Mouse (Mus musculus): ENCODE measurements around the gene Gm43518. TPM values are rescaled to one million over a fixed set of nuclear protein-coding genes. Genes with fewer than 3 reads are reported as not detected.

The Gm43518 gene
- total RNA-seq (2021) = 1 to 10 TPM in 1 of 2 experiments, under 1 TPM in 1; 0.76 to 1.7 TPM

DNA sequence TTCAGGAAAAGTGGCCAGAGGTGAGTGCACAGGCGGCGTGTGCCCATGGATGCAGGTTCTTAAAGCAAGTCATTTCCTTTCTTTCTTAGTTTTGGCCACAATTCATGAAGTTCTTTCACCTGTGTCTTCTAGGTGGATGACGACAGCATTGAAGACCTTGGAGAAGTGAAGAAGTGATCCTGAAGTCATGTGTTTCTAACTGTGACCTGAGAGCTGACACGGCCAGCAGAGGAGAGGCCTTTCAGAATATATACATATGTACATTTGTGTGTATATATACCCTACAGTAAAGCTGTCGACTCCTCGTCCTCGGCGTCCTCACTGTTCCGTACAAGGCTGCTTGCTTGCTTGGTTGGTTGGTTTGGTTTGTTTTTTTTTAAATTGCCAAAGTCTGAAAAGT lies at the start of gene Gm43518:
Gm43518 (plus strand) TSS at position 301 of the 400 bp plus-strand sequence.
- no peak for DNase-seq (ENCODE audit: low spot score in 2 of 2)
- intact Hi-C loops (cut with DNase I) = no loop called here

DNA sequence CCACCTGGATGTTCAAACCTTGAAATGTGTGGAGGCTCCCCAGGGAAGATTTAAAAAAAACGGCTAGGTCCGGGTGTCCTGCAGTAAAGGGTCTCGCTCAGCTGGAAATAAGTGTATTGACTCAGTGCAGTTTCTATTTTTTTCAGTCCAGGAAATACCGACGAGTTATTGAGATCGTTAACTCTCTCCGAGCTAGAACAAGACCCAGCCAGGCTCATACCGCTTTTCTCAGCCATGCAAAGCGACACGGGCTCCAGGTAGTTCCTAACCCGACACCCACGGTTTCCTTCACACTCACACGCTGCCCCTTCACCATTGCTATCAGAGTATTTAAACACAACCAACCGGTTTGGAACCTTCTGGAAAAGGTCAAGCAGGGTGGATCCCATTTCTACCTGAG lies 49.2 kb upstream of the Gm43518 start:
- DNase-seq (ENCODE audit: low spot score in 2 of 2) = no peak
- intact Hi-C loops (cut with DNase I) = no loop called here

DNA sequence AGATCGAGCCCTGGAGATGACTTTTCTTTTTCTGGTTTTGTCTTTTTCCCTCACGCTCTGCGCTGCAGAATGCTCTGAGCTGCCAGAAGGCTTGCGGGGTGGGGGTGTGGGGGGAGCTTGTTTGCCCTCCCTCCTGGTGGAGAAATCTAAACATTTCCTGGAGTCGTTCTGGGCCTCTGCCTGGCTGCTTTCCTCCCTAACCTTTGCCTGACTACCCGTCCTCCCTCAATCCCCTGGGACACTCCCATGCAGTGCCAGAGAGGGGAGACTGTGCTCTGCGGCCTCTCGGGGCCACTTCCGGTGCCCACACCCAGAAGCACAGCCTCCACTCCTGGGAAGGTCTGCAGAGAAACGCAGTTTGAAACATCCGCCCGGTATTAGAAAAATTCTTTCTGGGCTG lies 47.3 kb upstream of the Gm43518 start, which contains the start of gene Hcar1:
Hcar1 (minus strand) TSS at position 93 of the 400 bp plus-strand sequence.
- intact Hi-C loops (cut with DNase I) = no loop called here
- no peak for DNase-seq (ENCODE audit: low spot score in 2 of 2)

GRCm38 (mm10) chr5:123880778-123881177 lies 46.4 kb upstream of the Gm43518 start:
- intact Hi-C loops (cut with DNase I) = no loop called here
- DNase-seq (ENCODE audit: low spot score in 2 of 2) = no peak

- DNase-seq (ENCODE audit: low spot score in 2 of 2) = no peak
- intact Hi-C loops (cut with DNase I) = no loop called here
Observed at GRCm38 (mm10) chr5:123883891-123884290, 43.3 kb upstream of the Gm43518 start.

DNA sequence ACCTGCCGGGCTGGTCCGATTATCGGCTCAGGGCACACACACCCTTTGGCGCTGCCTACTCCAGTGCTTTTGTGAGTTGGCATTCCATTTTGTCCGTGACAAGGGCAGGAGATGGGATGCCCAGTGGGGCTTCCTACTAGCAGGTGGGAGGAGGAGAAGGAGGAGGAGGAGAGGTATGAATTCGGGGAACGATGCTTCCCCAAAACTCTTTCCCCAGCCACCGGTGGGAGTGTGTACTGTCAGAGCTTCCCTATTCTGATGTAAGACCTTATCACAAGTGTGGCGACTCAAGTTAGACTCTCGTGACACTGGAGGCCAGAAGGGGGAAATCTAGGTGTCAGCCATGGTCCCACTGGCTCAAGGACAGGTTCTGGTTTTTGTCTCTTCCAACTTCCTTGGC lies 42.9 kb upstream of the Gm43518 start:
- intact Hi-C loops (cut with DNase I) = no loop called here
- DNase-seq (ENCODE audit: low spot score in 2 of 2) = no peak

DNA sequence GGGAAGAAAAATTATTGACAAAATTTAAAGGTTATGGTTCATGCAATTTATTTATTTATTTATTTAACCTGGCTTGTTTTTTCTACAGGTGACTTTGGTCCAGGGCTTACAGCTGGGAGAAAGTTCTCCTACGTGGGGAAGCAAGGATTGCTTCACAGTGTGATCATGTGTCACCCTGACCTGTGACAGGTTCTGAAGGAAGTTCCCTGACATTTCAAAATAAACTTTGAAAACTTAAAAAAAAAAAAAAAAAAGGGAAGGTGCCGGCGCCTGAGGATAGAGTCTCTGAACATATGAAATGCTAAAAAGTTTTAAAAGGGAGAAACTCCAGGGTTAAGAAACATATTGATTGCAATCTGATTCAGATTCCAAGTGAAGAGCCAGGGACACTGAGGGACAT lies 40.9 kb upstream of the Gm43518 start:
- no peak for DNase-seq (ENCODE audit: low spot score in 2 of 2)
- intact Hi-C loops (cut with DNase I) = no loop called here

- intact Hi-C loops (cut with DNase I) = no loop called here
- no peak for DNase-seq (ENCODE audit: low spot score in 2 of 2)
Observed at GRCm38 (mm10) chr5:123890312-123890711, 36.9 kb upstream of the Gm43518 start.

DNA sequence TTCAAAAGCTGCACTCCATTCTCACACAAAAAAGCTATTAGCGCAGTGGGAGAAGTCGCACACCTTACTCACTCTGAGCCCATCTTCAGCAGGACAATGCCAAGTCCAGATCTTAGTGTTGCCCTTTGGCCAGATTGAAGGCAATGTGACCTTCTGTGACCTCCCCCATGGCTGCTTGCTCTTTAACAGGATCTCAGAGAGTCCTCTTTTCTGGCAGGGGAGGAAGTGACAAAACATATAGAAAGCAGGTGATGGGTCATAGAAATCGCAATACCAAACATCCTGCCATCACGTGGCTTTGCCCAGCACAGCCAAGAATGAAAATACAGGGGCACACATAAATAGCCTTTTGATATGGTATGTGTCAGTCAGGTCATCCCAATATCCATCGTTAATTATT lies 36.2 kb upstream of the Gm43518 start:
- DNase-seq (ENCODE audit: low spot score in 2 of 2) = no peak
- intact Hi-C loops (cut with DNase I) = no loop called here

- no peak for DNase-seq (ENCODE audit: low spot score in 2 of 2)
- intact Hi-C loops (cut with DNase I) = no loop called here
Observed at GRCm38 (mm10) chr5:123891669-123892068, 35.5 kb upstream of the Gm43518 start.

DNA sequence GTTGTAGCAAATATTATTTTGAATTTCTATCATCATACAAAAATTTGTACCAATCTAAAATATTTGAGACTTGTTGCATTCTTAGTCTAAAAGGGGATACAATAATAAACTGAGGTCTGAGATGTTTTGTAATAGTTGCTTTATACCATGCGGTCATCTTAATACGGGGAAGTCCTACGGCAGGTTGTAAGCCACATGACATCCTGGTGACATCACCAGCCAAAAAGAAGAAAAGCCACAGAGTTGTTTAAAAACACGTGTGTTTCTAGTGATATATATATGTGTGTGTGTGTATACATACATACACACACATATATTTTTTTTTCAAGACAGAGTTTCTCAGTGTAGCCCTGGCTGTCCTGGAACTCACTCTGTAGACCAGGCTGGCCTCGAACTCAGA lies 33.7 kb upstream of the Gm43518 start:
- intact Hi-C loops (cut with DNase I) = no loop called here
- no peak for DNase-seq (ENCODE audit: low spot score in 2 of 2)

DNA sequence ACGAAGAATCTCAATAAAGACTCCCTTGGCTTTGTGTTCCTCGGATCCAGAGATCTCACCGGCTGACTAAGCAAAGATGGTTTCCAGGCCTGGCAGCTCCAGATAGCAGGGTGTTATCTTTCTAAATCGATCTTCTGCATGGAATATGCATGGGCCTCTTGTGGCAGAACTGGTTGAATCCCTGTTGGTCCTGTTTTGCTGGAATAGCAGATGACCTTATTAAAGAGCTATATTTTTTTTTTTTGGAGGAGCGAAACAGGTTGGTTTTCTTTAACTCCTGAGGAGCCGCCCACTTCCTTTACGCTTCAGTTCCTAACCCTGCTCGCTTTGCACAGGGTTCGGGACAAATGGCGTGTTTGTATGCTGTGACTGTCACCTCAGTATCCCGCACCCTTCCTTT lies 30.8 kb upstream of the Gm43518 start:
- DNase-seq (ENCODE audit: low spot score in 2 of 2) = no peak
- intact Hi-C loops (cut with DNase I) = no loop called here

GRCm38 (mm10) chr5:123897352-123897751 lies 29.9 kb upstream of the Gm43518 start:
- DNase-seq (ENCODE audit: low spot score in 2 of 2) = no peak
- intact Hi-C loops (cut with DNase I) = no loop called here

DNA sequence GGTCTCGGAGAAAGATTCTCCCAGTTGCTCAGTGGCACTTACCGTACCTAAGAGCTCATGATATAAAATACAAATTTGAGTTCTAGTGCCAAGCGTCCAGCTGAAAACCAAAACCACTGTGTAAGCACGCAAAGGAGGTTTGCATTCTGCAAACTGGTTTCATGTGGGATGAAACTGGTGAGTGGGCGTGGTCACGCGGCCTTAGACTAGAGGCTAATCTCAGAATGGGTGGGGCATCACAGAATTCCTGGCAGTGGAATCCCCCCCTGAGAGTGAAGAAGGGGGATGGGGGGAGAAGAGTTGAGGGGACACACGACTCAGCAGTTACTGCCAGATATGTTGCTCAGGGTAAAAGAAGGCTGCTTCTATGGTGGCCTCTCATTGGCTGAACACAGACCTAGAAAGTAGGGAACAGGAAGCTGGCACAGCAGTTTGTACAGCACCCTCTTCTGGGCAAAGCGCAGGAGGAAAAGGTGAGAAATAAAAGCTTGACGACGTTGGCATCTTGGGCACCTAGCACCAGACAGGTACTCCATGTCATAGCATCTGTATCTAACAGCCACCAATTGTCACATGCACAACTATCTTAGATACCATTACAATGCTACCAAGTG lies 23.1 kb upstream of the Gm43518 start:
- intact Hi-C loops (cut with DNase I) = loop anchor here (10.0 kb wide), 1 partner anchor 279 kb away; no protein-coding TSS in a partner anchor
- no peak for DNase-seq (ENCODE audit: low spot score in 2 of 2)

- intact Hi-C loops (cut with DNase I) = loop anchor here (2.0 to 10.0 kb wide), 3 partner anchors 80 to 282 kb away; partner anchors contain the start of gene Zcchc8
- DNase-seq (ENCODE audit: low spot score in 2 of 2) = no peak
Observed at GRCm38 (mm10) chr5:123906146-123906975, 20.9 kb upstream of the Gm43518 start.

DNA sequence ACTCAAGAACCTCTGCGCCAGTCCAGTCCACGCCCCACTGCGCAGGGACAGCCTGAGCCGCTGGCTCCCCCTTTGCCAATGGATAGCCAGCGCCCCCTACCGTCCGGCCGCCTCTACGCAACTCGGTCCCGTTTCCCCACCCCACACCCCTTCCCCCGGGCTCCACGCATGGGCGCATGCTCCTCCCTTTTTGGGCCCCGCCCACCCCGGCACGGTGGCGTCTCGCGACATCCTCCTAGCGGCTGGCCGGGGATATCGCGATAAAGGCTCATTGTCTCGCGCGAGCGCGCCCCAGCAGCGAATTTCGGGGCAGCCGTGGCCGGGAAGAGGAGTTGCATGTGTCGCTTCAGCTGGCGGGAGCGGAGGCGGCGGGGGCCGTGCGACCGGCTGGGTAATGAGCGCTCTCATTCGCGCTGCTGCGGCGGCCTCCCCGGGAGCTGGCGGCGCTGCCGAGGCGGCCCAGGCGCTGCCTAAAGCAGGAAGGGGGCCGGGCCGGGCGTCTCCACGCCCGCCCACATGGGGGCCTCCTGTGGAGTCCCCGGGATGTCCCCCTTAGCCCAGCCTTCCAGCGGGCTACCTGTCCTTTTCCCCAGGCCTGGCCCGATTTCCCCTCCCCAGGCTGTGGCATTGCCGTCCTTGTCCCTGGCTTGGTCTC lies 20.1 kb upstream of the Gm43518 start, which contains the start of gene Denr:
Denr (plus strand) TSS at position 200 of the 655 bp plus-strand sequence.
- intact Hi-C loops (cut with DNase I) = loop anchor here (1.0 to 10.0 kb wide), 5 partner anchors 80 to 282 kb away; partner anchors contain the start of genes Clip1, Kntc1, Rsrc2 and Zcchc8
- peak; percentile 99 for DNase-seq (ENCODE audit: low spot score in 2 of 2)

DNA sequence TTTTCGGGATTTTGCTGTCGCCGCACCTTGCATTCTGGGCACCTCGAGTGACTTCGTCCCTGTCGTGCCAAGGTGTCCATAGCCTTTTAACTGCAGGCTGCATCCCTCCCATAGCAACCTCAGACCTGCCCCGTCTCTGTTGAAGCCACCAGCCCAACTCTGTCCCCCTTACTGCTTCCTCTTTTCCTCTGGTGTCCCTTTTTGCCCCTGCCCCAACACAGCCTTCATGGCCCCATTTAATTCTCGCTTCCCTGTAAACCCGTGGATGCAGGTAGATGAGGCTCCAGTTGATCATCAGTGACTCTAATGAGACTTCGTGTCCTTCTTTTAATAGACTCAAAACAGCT lies 19.6 kb upstream of the Gm43518 start:
- intact Hi-C loops (cut with DNase I) = loop anchor here (1.0 to 10.0 kb wide), 5 partner anchors 81 to 283 kb away; partner anchors contain the start of genes Clip1, Kntc1, Rsrc2 and Zcchc8

GRCm38 (mm10) chr5:123914852-123915251 lies 12.4 kb upstream of the Gm43518 start:
- intact Hi-C loops (cut with DNase I) = no loop called here
- DNase-seq (ENCODE audit: low spot score in 2 of 2) = no peak

More for the DNA sequence above, 19.6 kb upstream of the Gm43518 start:
- DNase-seq (ENCODE audit: low spot score in 2 of 2) = no peak

GRCm38 (mm10) chr5:123922112-123922511 lies 5.1 kb upstream of the Gm43518 start:
- DNase-seq (ENCODE audit: low spot score in 2 of 2) = no peak
- intact Hi-C loops (cut with DNase I) = no loop called here

- DNase-seq (ENCODE audit: low spot score in 2 of 2) = peak; percentile 90
- intact Hi-C loops (cut with DNase I) = no loop called here
Observed at GRCm38 (mm10) chr5:123930508-123930989, 3.3 kb downstream of the Gm43518 start, which contains the start of gene Ccdc62. TSS of gene Ccdc62 (plus strand) at chr5:123930679.

Measured in left cerebral cortex, postnatal 36 days (tissue).